Mouse (Mus musculus) liver, postnatal 0 days (tissue): ENCODE results near the gene Fam189b. TPM values are rescaled to one million over a fixed set of nuclear protein-coding genes. Genes with fewer than 3 reads are reported as not detected.

Source experiments
- ATAC-seq: fragments of 200-750 bp; cut with Nextera tagmentation; 2 replicates; pipeline ENCODE4 v1.8.0; 2017; ENCODE audit warnings: mild to moderate bottlenecking, moderate library complexity
- DNase-seq: peaks from one replicate; pipeline ENCODE4 v3.0.0-alpha.2; 2016
- H3K27ac ChIP-seq: fragments of 300-500 bp; sonication (generic); 2 replicates; pipeline ENCODE4 v1.5.1; 2014; ENCODE audit warnings: antibody characterized with exemption, moderate library complexity, mild to moderate bottlenecking, low read depth
- H3K27me3 ChIP-seq: fragments of 300-500 bp; sonication (generic); 2 replicates; pipeline ENCODE4 v1.6.1; 2014; ENCODE audit warnings: low read length, control low read depth, mixed read lengths; ENCODE audit not compliant: insufficient read depth
- H3K36me3 ChIP-seq: fragments of 300-500 bp; sonication (generic); replicated peaks from 2 replicates; pipeline ENCODE4 v1.6.1; 2014; ENCODE audit warnings: mild to moderate bottlenecking, control low read depth, low read length, moderate library complexity, mixed read lengths; ENCODE audit not compliant: insufficient read depth
- H3K4me1 ChIP-seq: fragments of 300-500 bp; sonication (generic); 2 replicates; pipeline ENCODE4 v1.6.1; 2014; ENCODE audit warnings: antibody characterized with exemption, mild to moderate bottlenecking, control low read depth; ENCODE audit not compliant: insufficient read depth
- H3K4me2 ChIP-seq: fragments of 300-500 bp; sonication (generic); 2 replicates; pipeline ENCODE4 v1.6.1; 2014; ENCODE audit warnings: low read depth, mild to moderate bottlenecking, low read length, moderate library complexity, mixed read lengths
- H3K4me3 ChIP-seq: fragments of 300-500 bp; sonication (generic); 2 replicates; pipeline ENCODE4 v1.5.1; 2014; ENCODE audit warnings: low read depth, low read length
- H3K9ac ChIP-seq: fragments of 300-500 bp; sonication (generic); replicated peaks from 2 replicates; pipeline ENCODE4 v1.6.1; 2014; ENCODE audit warnings: mild to moderate bottlenecking, moderate library complexity
- H3K9me3 ChIP-seq: fragments of 300-500 bp; sonication (generic); 2 replicates; pipeline ENCODE4 v1.6.1; 2016; ENCODE audit warnings: mild to moderate bottlenecking, control low read depth, low read length, mixed read lengths
- CTCF ChIP-seq: sonication (generic); IDR thresholded peaks from 2 replicates; pipeline ENCODE4 v1.5.1; 2016; ENCODE audit warnings: antibody characterized with exemption, low read depth
- EP300 ChIP-seq: IDR thresholded peaks from 2 replicates; pipeline ENCODE4 v1.6.1; 2016; ENCODE audit warnings: antibody characterized with exemption, low read depth, mild to moderate bottlenecking
- WGBS: fragments of 180-500 bp; shearing (Covaris S2); extraction: QIAGEN DNeasy Blood & Tissue Kit; methylation state at CpG from one replicate; pipeline ENCODE4 v1.1.7; 2014; ENCODE audit not compliant: insufficient replicate concordance; 5-methylcytosine and 5-hydroxymethylcytosine counted together
- polyA plus RNA-seq: library from polyadenylated mRNA; unstranded; fragments of >200 nt; fragmentation: Nextera tagmentation; extraction: Ambion mirVana; gene quantifications from 2 replicates; pipeline ENCODE4 v1.2.1, GENCODE M21; 2015

Gene Fam189b
- polyA plus RNA-seq, 1 experiment from 2014 or later = 2.1 TPM

DNA sequence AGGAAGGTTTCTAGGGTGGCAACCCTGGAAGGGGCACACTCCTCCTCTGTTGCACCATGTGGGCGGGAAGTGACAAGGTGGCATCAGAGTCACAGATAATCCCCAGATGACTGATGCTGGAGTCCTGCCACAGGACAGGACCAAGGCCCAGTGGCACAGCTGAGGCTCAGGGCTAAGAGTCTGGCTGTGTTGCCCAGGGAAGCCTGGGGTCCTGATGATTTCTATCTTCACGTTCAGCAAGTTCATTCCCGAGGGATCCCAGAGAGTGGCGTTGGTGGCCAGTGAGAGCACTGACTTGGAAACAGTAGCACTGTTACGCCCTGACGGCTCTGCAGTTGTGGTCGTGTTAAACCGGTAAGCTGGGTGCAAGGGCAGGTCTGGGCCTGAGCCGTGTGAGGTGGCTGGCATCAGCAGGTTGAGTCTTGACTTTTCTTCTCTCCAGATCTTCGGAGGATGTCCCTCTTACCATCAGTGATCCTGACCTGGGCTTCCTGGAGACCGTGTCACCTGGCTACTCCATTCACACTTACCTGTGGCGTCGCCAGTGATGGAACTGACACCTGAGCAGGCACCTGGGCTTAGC, 25.2 kb downstream of the Fam189b start:
- ATAC-seq = no peak
- Histone ChIP-seq H3K9me3 (no peaks in the 10 kb centered on the region), H3K4me3 (no peak overlapping the region), H3K4me2 (no peak overlapping the region), H3K27ac (no peak overlapping the region), H3K36me3 (peaks cover 58% of the 10 kb centered on the region), H3K9ac (no peak overlapping the region), H3K27me3 (no peaks in the 10 kb centered on the region), H3K4me1 (peaks cover 6% of the 10 kb centered on the region; the same call in 1 of the 2 replicates)
- no peak for DNase-seq
- TF ChIP-seq CTCF (no peak), EP300 (no peak)
- 85% methylated on average over 13 of the region's 13 CpGs for WGBS

DNA sequence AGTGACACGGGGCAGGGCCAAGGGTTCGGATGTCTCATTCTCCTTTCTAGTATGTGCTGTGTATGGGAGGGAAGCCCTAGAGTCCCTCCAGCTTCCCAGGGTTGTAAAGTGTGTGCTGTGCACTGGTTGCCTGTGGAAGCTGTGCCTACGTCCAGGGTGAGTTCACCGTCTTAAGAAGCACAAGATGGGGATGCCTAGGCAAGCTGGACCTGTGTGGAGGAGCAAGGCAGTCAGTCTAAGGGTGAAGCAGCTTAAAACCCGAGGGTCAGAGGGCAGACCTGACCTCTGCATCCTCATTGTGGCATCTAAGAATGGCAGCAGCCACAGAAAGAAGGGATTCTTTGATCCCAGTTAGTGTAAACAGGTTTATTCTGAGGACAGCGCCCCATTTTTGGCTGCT, 25.8 kb downstream of the Fam189b start:
- no peaks in the 10 kb centered on the region for H3K27me3 ChIP-seq
- H3K36me3 ChIP-seq = peaks cover 58% of the 10 kb centered on the region
- ATAC-seq (no peak), DNase-seq (no peak)
- no peak overlapping the region for H3K4me3 ChIP-seq
- no peak overlapping the region for H3K9ac ChIP-seq
- TF ChIP-seq CTCF (no peak), EP300 (no peak)
- H3K4me1 ChIP-seq = peaks cover 3% of the 10 kb centered on the region; the same call in 1 of the 2 replicates
- 84% methylated on average over 6 of the region's 6 CpGs for WGBS
- H3K9me3 ChIP-seq = no peaks in the 10 kb centered on the region
- H3K27ac ChIP-seq = no peak overlapping the region
- H3K4me2 ChIP-seq = no peak overlapping the region

DNA sequence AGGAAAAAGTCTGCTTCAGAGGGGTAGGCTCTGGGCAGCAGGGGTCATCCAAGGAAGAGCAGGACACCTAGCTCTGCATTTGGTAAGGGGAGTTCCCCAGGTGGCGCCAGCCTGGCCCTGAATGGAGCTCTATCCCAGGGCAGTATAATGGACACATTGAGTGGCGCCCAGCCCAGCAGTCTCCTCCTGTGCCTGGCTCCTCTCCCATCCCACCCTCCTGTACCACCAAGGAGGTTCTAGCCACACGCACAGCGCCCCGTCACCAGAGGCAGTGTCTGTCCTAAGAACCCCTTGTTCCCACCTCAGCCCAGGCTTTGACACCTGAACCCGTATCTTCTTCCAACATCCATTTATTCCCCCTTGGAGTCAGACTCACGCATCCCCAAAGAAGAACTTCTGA, 26.8 kb downstream of the Fam189b start:
- H3K36me3 ChIP-seq = peaks cover 53% of the 10 kb centered on the region
- no peak overlapping the region for H3K27ac ChIP-seq
- DNase-seq (no peak), ATAC-seq (no peak)
- H3K9ac ChIP-seq = no peak overlapping the region
- no peaks in the 10 kb centered on the region for H3K9me3 ChIP-seq
- H3K27me3 ChIP-seq = no peaks in the 10 kb centered on the region
- peaks cover 9% of the 10 kb centered on the region for H3K4me1 ChIP-seq
- WGBS = 91% methylated on average over 7 of the region's 7 CpGs
- TF ChIP-seq CTCF (no peak), EP300 (no peak)
- no peak overlapping the region for H3K4me3 ChIP-seq
- H3K4me2 ChIP-seq = no peak overlapping the region

DNA sequence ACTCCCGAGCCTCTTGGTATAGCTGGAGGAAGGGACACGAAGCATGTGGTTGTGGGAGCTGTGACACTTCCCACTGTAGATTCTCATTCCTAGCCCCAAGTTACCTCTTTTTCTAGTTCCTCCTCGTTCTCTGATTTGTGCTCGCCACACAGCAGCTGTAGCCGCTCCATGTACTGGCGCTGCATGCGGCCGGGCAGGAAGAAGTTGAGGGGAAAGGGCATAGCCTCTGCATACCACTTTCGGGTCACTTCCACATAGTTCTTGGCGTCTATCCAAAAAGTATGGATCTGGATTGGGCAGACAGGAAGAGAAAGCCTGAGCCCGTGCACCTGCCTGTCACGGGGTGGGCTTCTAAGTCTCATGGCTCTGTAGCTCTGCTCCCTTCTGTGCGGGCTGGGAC, 27.2 kb downstream of the Fam189b start:
- TF ChIP-seq EP300 = no peak
- no peak for TF ChIP-seq CTCF

DNA sequence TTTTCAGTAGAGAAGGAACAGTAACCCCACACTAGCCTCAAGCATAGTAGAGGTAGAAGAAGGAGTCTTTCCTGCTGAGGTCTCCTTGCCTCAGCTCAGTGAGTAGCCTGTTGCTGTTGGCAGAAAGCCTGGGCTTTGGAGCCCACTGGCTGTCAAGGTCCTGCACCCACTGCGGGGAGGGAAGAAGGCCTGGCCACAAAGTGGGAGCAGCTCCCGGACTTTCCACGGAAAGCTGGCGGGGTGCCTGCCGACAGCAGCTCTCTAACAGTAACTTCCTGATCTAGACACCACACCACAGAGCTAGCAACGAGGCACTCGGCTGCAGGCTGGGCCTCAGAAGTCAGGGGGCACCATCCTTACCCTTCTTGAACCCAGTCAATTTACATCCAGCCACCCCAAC, 27.8 kb downstream of the Fam189b start:
- DNase-seq (no peak), ATAC-seq (no peak)
- H3K4me1 ChIP-seq = peaks cover 12% of the 10 kb centered on the region
- no peak overlapping the region for H3K9ac ChIP-seq
- no peaks in the 10 kb centered on the region for H3K9me3 ChIP-seq
- peaks cover 45% of the 10 kb centered on the region for H3K36me3 ChIP-seq
- H3K27me3 ChIP-seq = peaks cover 8% of the 10 kb centered on the region; the same call in 1 of the 2 replicates
- no peak for TF ChIP-seq EP300
- TF ChIP-seq CTCF = no peak
- H3K4me3 ChIP-seq = no peak overlapping the region
- H3K27ac ChIP-seq = no peak overlapping the region
- WGBS = 61% methylated on average over 7 of the region's 7 CpGs
- H3K4me2 ChIP-seq = no peak overlapping the region

More for the DNA sequence above, 27.2 kb downstream of the Fam189b start:
- 69% methylated on average over 13 of the region's 13 CpGs for WGBS
- Histone ChIP-seq H3K9me3 (no peaks in the 10 kb centered on the region), H3K9ac (no peak overlapping the region), H3K4me1 (peaks cover 12% of the 10 kb centered on the region), H3K4me2 (no peak overlapping the region), H3K4me3 (no peak overlapping the region), H3K27me3 (peaks cover 2% of the 10 kb centered on the region; the same call in 1 of the 2 replicates), H3K27ac (no peak overlapping the region), H3K36me3 (peaks cover 50% of the 10 kb centered on the region)
- no peak for ATAC-seq
- DNase-seq = no peak

DNA sequence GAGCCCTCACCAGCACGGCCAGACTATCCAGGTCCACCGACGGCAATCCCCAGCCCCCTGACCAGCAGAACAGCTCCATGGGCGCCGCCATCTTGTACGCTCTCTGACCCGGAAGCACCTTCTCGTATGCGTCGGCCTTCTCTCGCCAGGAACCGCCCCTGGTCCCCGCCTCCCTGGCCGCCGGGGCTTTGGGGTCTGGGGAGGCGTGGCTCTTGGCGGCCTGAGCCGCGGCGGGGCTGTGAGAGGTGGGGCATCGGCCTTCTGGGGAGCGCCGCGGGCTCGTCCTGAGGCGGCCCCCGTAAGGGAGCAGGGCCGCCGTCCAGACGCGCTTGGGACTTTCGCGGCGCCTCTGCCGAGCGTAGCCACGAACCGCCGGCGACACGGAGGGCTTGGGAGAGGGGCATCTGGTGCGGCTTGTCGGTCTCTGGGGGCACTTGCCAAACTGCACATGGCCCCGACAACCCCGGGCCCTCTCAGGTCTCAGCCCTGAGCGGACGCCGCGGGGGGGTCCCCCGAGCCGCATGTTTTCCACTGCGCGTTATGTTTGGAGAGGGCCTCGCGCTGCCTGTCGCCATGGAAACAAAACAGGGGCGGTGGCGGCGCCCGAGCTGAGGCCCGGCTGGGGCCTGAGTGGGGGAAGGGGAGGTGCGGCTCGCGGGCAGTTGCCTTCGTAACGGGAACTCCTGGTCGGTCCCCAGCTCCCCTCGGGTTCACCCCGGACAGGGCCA, 31.0 kb downstream of the Fam189b start:
- Histone ChIP-seq H3K4me2 (peak overlapping the region; percentile 92), H3K27ac (peak overlapping the region; percentile 66), H3K9ac (peak overlapping the region; percentile 57), H3K4me3 (peak overlapping the region; percentile 62), H3K36me3 (peaks cover 13% of the 10 kb centered on the region), H3K9me3 (no peaks in the 10 kb centered on the region), H3K4me1 (peaks cover 12% of the 10 kb centered on the region), H3K27me3 (peaks cover 8% of the 10 kb centered on the region; the same call in 1 of the 2 replicates)
- ATAC-seq = peak; percentile 87
- peak; percentile 91 for DNase-seq
- no peak for TF ChIP-seq EP300
- no peak for TF ChIP-seq CTCF
- under 1% methylated on average over 65 of the region's 69 CpGs for WGBS
